Mouse (Mus musculus) liver, embryonic 14.5 days (tissue): Measurements from ENCODE around the gene Reep3.

ENCODE experiments used
- CTCF ChIP-seq: IDR thresholded peaks from 2 replicates; pipeline ENCODE4 v1.5.1; 2016; ENCODE audit warnings: antibody characterized with exemption, low read depth, control low read depth
- EP300 ChIP-seq: IDR thresholded peaks from 2 replicates; pipeline ENCODE4 v1.6.1; 2016; ENCODE audit warnings: antibody characterized with exemption, low read depth

- TF ChIP-seq CTCF, result no peak
- no peak for TF ChIP-seq EP300
Measured at GRCm38 (mm10) chr10:67123756-67124155, 27.0 kb upstream of the Reep3 start.
